Mouse (Mus musculus) ES-Bruce4 (cell line): ENCODE data around the gene Ccdc151. TPM values are rescaled to one million over a fixed set of nuclear protein-coding genes. Genes with fewer than 3 reads are reported as not detected.

ENCODE experiments used
- H3K27ac ChIP-seq: 2 replicates; pipeline ENCODE4 v1.5.1; 2012; ENCODE audit warnings: low read length, inconsistent platforms; ENCODE audit not compliant: insufficient read depth
- H3K27me3 ChIP-seq: 2 replicates; pipeline ENCODE4 v1.6.1; 2012; ENCODE audit warnings: mild to moderate bottlenecking, low read length, inconsistent platforms; ENCODE audit not compliant: control insufficient read depth, poor library complexity, insufficient read depth, severe bottlenecking
- H3K36me3 ChIP-seq: 2 replicates; pipeline ENCODE4 v1.6.1; 2012; ENCODE audit warnings: inconsistent platforms, mild to moderate bottlenecking, low read length, moderate library complexity; ENCODE audit not compliant: control insufficient read depth, poor library complexity, insufficient read depth, severe bottlenecking
- H3K4me1 ChIP-seq: one replicate; pipeline ENCODE4 v1.8.1; 2011; ENCODE audit warnings: low read length; ENCODE audit not compliant: control insufficient read depth, insufficient read depth
- H3K4me3 ChIP-seq: 2 replicates; pipeline ENCODE4 v1.5.1; 2011; ENCODE audit warnings: low read depth, mild to moderate bottlenecking, low read length
- H3K9ac ChIP-seq: 2 replicates; pipeline ENCODE4 v1.6.1; 2012; ENCODE audit warnings: low read depth, mild to moderate bottlenecking, inconsistent platforms; ENCODE audit not compliant: poor library complexity, severe bottlenecking
- H3K9me3 ChIP-seq: replicated peaks from 2 replicates; pipeline ENCODE4 v1.6.1; 2012; ENCODE audit warnings: mild to moderate bottlenecking, low read length, inconsistent platforms; ENCODE audit not compliant: control insufficient read depth, poor library complexity, insufficient read depth, severe bottlenecking
- CTCF ChIP-seq: IDR thresholded peaks from one replicate; pipeline ENCODE4 v1.8.1; 2011; ENCODE audit warnings: low read depth, low read length
- EP300 ChIP-seq: IDR thresholded peaks from 2 replicates; pipeline ENCODE4 v1.6.1; 2011; ENCODE audit warnings: low read depth, low read length; ENCODE audit not compliant: insufficient read depth
- POLR2A ChIP-seq: IDR thresholded peaks from one replicate; pipeline ENCODE4 v1.8.1; 2011; ENCODE audit warnings: low read length; ENCODE audit not compliant: insufficient read depth
- polyA plus RNA-seq: library from polyadenylated mRNA; stranded (reverse); fragments of >200 nt; gene quantifications from 2 replicates; pipeline ENCODE4 v1.2.4, GENCODE M21; 2011; ENCODE audit warnings: low read depth; ENCODE audit not compliant: missing spikeins, insufficient read depth, insufficient read length

The Ccdc151 gene
- polyA plus RNA-seq, 1 experiment = 1.6 TPM

- Histone ChIP-seq H3K27ac (no peak overlapping the region), H3K9ac (no peak overlapping the region), H3K4me3 (no peak overlapping the region), H3K4me1 (no peaks in the 10 kb centered on the region), H3K9me3 (no peaks in the 10 kb centered on the region), H3K27me3 (no peaks in the 10 kb centered on the region), H3K36me3 (no peaks in the 10 kb centered on the region)
- TF ChIP-seq POLR2A (no peak), CTCF (no peak), EP300 (no peak)
These were observed 26.0 kb upstream of the Ccdc151 start for GRCm38 (mm10) chr9:22028467-22028866.

- TF ChIP-seq EP300 (no peak), POLR2A (no peak), CTCF (no peak)
- H3K27me3 ChIP-seq = no peaks in the 10 kb centered on the region
- no peak overlapping the region for H3K4me3 ChIP-seq
- no peaks in the 10 kb centered on the region for H3K9me3 ChIP-seq
- H3K4me1 ChIP-seq = no peaks in the 10 kb centered on the region
- H3K36me3 ChIP-seq = no peaks in the 10 kb centered on the region
- H3K27ac ChIP-seq = no peak overlapping the region
- no peak overlapping the region for H3K9ac ChIP-seq
These were observed 22.2 kb upstream of the Ccdc151 start for GRCm38 (mm10) chr9:22024592-22024991.

GRCm38 (mm10) chr9:22017208-22017825, 14.9 kb upstream of the Ccdc151 start:
- H3K36me3 ChIP-seq = peaks cover 9% of the 10 kb centered on the region

GRCm38 (mm10) chr9:22016245-22016644, 13.8 kb upstream of the Ccdc151 start:
- peaks cover 10% of the 10 kb centered on the region for H3K4me1 ChIP-seq
- TF ChIP-seq EP300 (no peak), CTCF (no peak), POLR2A (no peak)
- no peaks in the 10 kb centered on the region for H3K9me3 ChIP-seq
- H3K9ac ChIP-seq = no peak overlapping the region
- no peaks in the 10 kb centered on the region for H3K27me3 ChIP-seq
- no peak overlapping the region for H3K4me3 ChIP-seq
- H3K36me3 ChIP-seq = peaks cover 18% of the 10 kb centered on the region
- H3K27ac ChIP-seq = no peak overlapping the region

More at GRCm38 (mm10) chr9:22017208-22017825, 14.9 kb upstream of the Ccdc151 start:
- TF ChIP-seq EP300 (no peak), CTCF (no peak), POLR2A (no peak)
- Histone ChIP-seq H3K27ac (no peak overlapping the region), H3K4me1 (peaks cover 8% of the 10 kb centered on the region), H3K9me3 (no peaks in the 10 kb centered on the region), H3K4me3 (no peak overlapping the region), H3K9ac (no peak overlapping the region), H3K27me3 (no peaks in the 10 kb centered on the region)

- Histone ChIP-seq H3K27me3 (no peaks in the 10 kb centered on the region), H3K36me3 (peaks cover 35% of the 10 kb centered on the region), H3K9me3 (no peaks in the 10 kb centered on the region), H3K4me1 (peaks cover 4% of the 10 kb centered on the region), H3K4me3 (no peak overlapping the region), H3K9ac (no peak overlapping the region), H3K27ac (no peak overlapping the region)
- no peak for TF ChIP-seq CTCF
- TF ChIP-seq EP300 = no peak
- TF ChIP-seq POLR2A = no peak
These were observed 10.3 kb upstream of the Ccdc151 start for GRCm38 (mm10) chr9:22012731-22013130.

- H3K36me3 ChIP-seq = peaks cover 50% of the 10 kb centered on the region
- H3K4me3 ChIP-seq = no peak overlapping the region
- no peak overlapping the region for H3K27ac ChIP-seq
- H3K9ac ChIP-seq = no peak overlapping the region
- peaks cover 2% of the 10 kb centered on the region for H3K4me1 ChIP-seq
- TF ChIP-seq POLR2A (no peak), CTCF (no peak), EP300 (no peak)
- H3K27me3 ChIP-seq = no peaks in the 10 kb centered on the region
- H3K9me3 ChIP-seq = no peaks in the 10 kb centered on the region
These were observed 8.6 kb upstream of the Ccdc151 start for GRCm38 (mm10) chr9:22011055-22011454.
